Mouse (Mus musculus): ENCODE measurements around the gene Prkch.

DNA sequence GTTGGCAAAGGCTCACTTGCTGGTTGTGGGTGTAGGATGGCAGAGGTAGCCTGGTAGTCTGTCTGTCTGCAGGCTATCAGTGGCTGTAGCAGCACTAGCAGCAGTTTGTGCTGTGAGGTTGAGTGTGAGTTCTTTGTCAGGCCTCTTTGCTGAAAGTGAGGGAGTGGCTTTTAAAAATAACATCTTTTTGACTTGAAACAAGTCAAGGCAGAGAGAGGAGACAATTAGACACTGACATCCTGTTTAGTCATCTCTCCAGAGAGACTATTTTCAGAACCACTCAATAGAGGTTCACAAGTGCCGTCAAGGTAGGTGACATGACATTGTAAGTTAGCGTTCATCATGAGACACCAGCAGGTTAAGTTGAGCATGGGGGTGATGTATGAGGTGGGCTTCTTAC lies 63.1 kb downstream of the Prkch start:
- TF ChIP-seq CEBPB (IDR thresholded peaks at IDR 0.05; ENCODE audit: low read depth) (no peak), MAX (IDR thresholded peaks at IDR 0.05) (no peak), CTCF (IDR thresholded peaks at IDR 0.05; ENCODE audit: control insufficient read depth, insufficient read depth, insufficient read length) (no peak), MYOD1 (IDR thresholded peaks at IDR 0.05; ENCODE audit: control insufficient read depth, insufficient read length, low read depth) (no peak)
